Mouse (Mus musculus) ES-E14 (cell line): ENCODE data around the gene Zfpm1.

Source experiments
- CHD2 ChIP-seq: IDR thresholded peaks from 2 replicates; pipeline ENCODE4 v1.6.1; 2014; ENCODE audit warnings: mild to moderate bottlenecking, low read depth, low read length, inconsistent platforms
- HCFC1 ChIP-seq: IDR thresholded peaks from 2 replicates; pipeline ENCODE4 v1.6.1; 2012; ENCODE audit warnings: low read length, inconsistent platforms, borderline replicate concordance; ENCODE audit not compliant: insufficient read depth
- MAFK ChIP-seq: IDR thresholded peaks from 2 replicates; pipeline ENCODE4 v1.6.1; 2014; ENCODE audit warnings: mild to moderate bottlenecking, low read depth, low read length, inconsistent platforms; ENCODE audit not compliant: insufficient read depth
- ZC3H11A ChIP-seq: IDR thresholded peaks from 2 replicates; pipeline ENCODE4 v1.6.1; 2012; ENCODE audit warnings: low read depth, mild to moderate bottlenecking, inconsistent platforms, low read length, borderline replicate concordance
- ZNF384 ChIP-seq: IDR thresholded peaks from 2 replicates; pipeline ENCODE4 v1.6.1; 2012; ENCODE audit warnings: low read depth, low read length, inconsistent platforms

DNA sequence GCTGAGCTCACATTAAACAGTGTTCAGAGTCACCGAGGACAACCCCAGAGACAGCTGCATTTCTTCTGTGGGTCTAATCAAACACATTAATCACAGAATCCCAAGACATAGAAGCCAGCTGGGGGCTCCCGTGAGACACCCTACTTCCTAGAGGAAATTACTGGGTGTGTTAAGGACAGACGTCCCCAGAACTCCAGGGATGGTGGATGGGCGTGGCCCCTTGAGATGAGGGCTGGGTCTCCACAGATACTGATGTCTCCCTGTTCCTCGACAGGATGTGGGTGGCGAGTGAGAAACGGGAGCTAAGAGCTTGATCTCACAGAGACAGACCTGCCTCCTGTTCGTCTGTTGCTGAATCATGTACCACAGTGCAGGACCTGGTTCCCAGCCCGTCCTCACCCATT, 60.9 kb downstream of the Zfpm1 start:
- TF ChIP-seq CHD2 (no peak), ZC3H11A (no peak), MAFK (no peak), HCFC1 (no peak), ZNF384 (no peak)
